Mouse (Mus musculus) telencephalon, adult 2 months (tissue): Measurements from ENCODE around the gene Olfr420.

Experiments
- DNase-seq: peaks from one replicate; pipeline ENCODE4 v3.0.0-alpha.2; 2011; ENCODE audit warnings: low read depth, low spot score

Olfr420 gene

GRCm38 (mm10) chr1:174155333-174155732 lies at the start of gene Olfr420:
TSS of gene Olfr420 (plus strand) at chr1:174155633.
- no peak for DNase-seq

GRCm38 (mm10) chr1:174121062-174121461 lies 34.4 kb upstream of the Olfr420 start, which contains the start of gene Olfr231:
TSS of gene Olfr231 (minus strand) at chr1:174121162.
- DNase-seq: no peak

GRCm38 (mm10) chr1:174131217-174131616 lies 24.2 kb upstream of the Olfr420 start, which contains the start of gene Olfr424:
TSS of gene Olfr424 (plus strand) at chr1:174131517.
- no peak for DNase-seq

GRCm38 (mm10) chr1:174131999-174132398 lies 23.4 kb upstream of the Olfr420 start:
- no peak for DNase-seq

GRCm38 (mm10) chr1:174141384-174141783 lies 14.0 kb upstream of the Olfr420 start:
- DNase-seq: no peak

- DNase-seq: peak; percentile 4
Observed at GRCm38 (mm10) chr1:174146696-174147095, 8.7 kb upstream of the Olfr420 start.

- no peak for DNase-seq
Observed at GRCm38 (mm10) chr1:174149289-174149688, 6.1 kb upstream of the Olfr420 start.

GRCm38 (mm10) chr1:174157622-174158021 lies 2.2 kb downstream of the Olfr420 start:
- DNase-seq: no peak

- DNase-seq: no peak
Observed at GRCm38 (mm10) chr1:174158512-174158911, 3.1 kb downstream of the Olfr420 start.

GRCm38 (mm10) chr1:174159095-174159494 lies 3.7 kb downstream of the Olfr420 start:
- DNase-seq: no peak

GRCm38 (mm10) chr1:174169024-174169423 lies 13.6 kb downstream of the Olfr420 start:
- DNase-seq: no peak

GRCm38 (mm10) chr1:174170706-174171501 lies 15.5 kb downstream of the Olfr420 start:
- peak; percentile 21 for DNase-seq

- no peak for DNase-seq
Observed at GRCm38 (mm10) chr1:174171537-174171936, 16.1 kb downstream of the Olfr420 start.

- DNase-seq: no peak
Observed at GRCm38 (mm10) chr1:174172605-174173004, 17.2 kb downstream of the Olfr420 start, which contains the start of gene Spta1. TSS of gene Spta1 (plus strand) at chr1:174172776.

GRCm38 (mm10) chr1:174204699-174205098 lies 49.3 kb downstream of the Olfr420 start:
- no peak for DNase-seq
